Mouse (Mus musculus) thymus, postnatal 10 days (tissue): ENCODE results near the gene Olfr1264.

Source experiments
- DNase-seq, 2 experiments: peaks; one replicate each; pipeline ENCODE4 v3.0.0; 2021; ENCODE audit warnings: low spot score in 2 of 2

Olfr1264 gene

GRCm38 (mm10) chr2:90025477-90025876, at the start of gene Olfr1264:
Olfr1264 (minus strand) TSS chr2:90025577.
- no peak for DNase-seq

GRCm38 (mm10) chr2:90070065-90070464, 44.7 kb upstream of the Olfr1264 start:
- DNase-seq, result no peak

- DNase-seq, result no peak
These were observed 38.1 kb upstream of the Olfr1264 start, which contains the start of gene Olfr140 for GRCm38 (mm10) chr2:90063494-90063893. Olfr140 (minus strand) TSS chr2:90063594.

- no peak for DNase-seq
These were observed 9.7 kb upstream of the Olfr1264 start, which contains the start of gene Olfr1265 for GRCm38 (mm10) chr2:90035037-90035436. Olfr1265 (plus strand) TSS chr2:90035337.

GRCm38 (mm10) chr2:90011831-90012230, 13.5 kb downstream of the Olfr1264 start, which contains the start of gene Olfr1263:
Olfr1263 (plus strand) TSS chr2:90012131.
- no peak for DNase-seq

GRCm38 (mm10) chr2:89999845-90000244, 25.5 kb downstream of the Olfr1264 start, which contains the start of gene Olfr1262:
Olfr1262 (plus strand) TSS chr2:90000145.
- no peak for DNase-seq

- DNase-seq, result no peak
These were observed 34.5 kb downstream of the Olfr1264 start, which contains the start of gene Olfr1261 for GRCm38 (mm10) chr2:89990921-89991320. Olfr1261 (plus strand) TSS chr2:89991221.

GRCm38 (mm10) chr2:89977709-89978108, 47.7 kb downstream of the Olfr1264 start:
- DNase-seq, result no peak

GRCm38 (mm10) chr2:89974184-89974583, 51.2 kb downstream of the Olfr1264 start, which contains the start of gene Olfr1260:
Olfr1260 (plus strand) TSS chr2:89974340.
- no peak for DNase-seq
